Mouse (Mus musculus) erythroblast, embryonic 14.5 days (primary cell): ENCODE data around the gene Sh3kbp1. TPM values are rescaled to one million over a fixed set of nuclear protein-coding genes. Genes with fewer than 3 reads are reported as not detected.
"Not testable (repeated sequence)": the region's sequence is repeated elsewhere in the genome, so short reads cannot be mapped to it uniquely, and the experiment has no call there.

Source experiments
- H3K27me3 ChIP-seq: 2 replicates; pipeline ENCODE4 v1.6.1; 2012; ENCODE audit warnings: inconsistent platforms; ENCODE audit not compliant: control insufficient read depth
- H3K36me3 ChIP-seq: 2 replicates; pipeline ENCODE4 v1.6.1; 2012; ENCODE audit warnings: mild to moderate bottlenecking, inconsistent platforms; ENCODE audit not compliant: control insufficient read depth
- H3K4me1 ChIP-seq: 2 replicates; pipeline ENCODE4 v1.6.1; 2012; ENCODE audit warnings: inconsistent platforms; ENCODE audit not compliant: control insufficient read depth
- H3K4me3 ChIP-seq: replicated peaks from 2 replicates; pipeline ENCODE3; 2012; ENCODE audit warnings: moderate library complexity, mild to moderate bottlenecking, inconsistent platforms
- H3K9me3 ChIP-seq: 2 replicates; pipeline ENCODE4 v1.6.1; 2012; ENCODE audit warnings: low read length, inconsistent platforms, mixed read lengths; ENCODE audit not compliant: control insufficient read depth
- GATA1 ChIP-seq: IDR thresholded peaks from 2 replicates; pipeline ENCODE4 v1.6.1; 2012; ENCODE audit warnings: low read length, inconsistent platforms, mixed read lengths
- TAL1 ChIP-seq: IDR thresholded peaks from 3 replicates; pipeline ENCODE4 v1.6.1; 2012; ENCODE audit warnings: low read length, inconsistent platforms, mixed read lengths
- polyA plus RNA-seq: library from polyadenylated mRNA; stranded (reverse); fragments of >175 nt; gene quantifications from 2 replicates; pipeline ENCODE4 v1.2.3, GENCODE M21; 2012

The Sh3kbp1 gene
- polyA plus RNA-seq = 0.31 and 0.36 TPM in 2 replicates

- Histone ChIP-seq H3K9me3 (peaks cover 4% of the 10 kb centered on the region; the same call in 1 of the 2 replicates), H3K4me1 (peaks cover 26% of the 10 kb centered on the region), H3K4me3 (peak within 1 kb of the TSS; percentile 80), H3K27me3 (peaks cover 21% of the 10 kb centered on the region), H3K36me3 (no peaks in the 10 kb centered on the region)
- no peak for TF ChIP-seq GATA1
- no peak for TF ChIP-seq TAL1
Measured at GRCm38 (mm10) chrX:159626907-159627587, at the start of gene Sh3kbp1. Gene Sh3kbp1, plus strand, starts transcription at chrX:159627272.

- H3K9me3 ChIP-seq = not testable (repeated sequence)
Measured at GRCm38 (mm10) chrX:159584738-159585137, 42.3 kb upstream of the Sh3kbp1 start.

GRCm38 (mm10) chrX:159591633-159592032 is 35.4 kb upstream of the Sh3kbp1 start:
- H3K9me3 ChIP-seq = no peaks in the 10 kb centered on the region
- no peak overlapping the region for H3K4me3 ChIP-seq
- H3K36me3 ChIP-seq = peaks cover 32% of the 10 kb centered on the region
- H3K4me1 ChIP-seq = peaks cover 21% of the 10 kb centered on the region
- H3K27me3 ChIP-seq = no peaks in the 10 kb centered on the region
- TF ChIP-seq GATA1 = no peak
- TF ChIP-seq TAL1 = no peak

More at GRCm38 (mm10) chrX:159584738-159585137, 42.3 kb upstream of the Sh3kbp1 start:
- peaks cover 29% of the 10 kb centered on the region for H3K36me3 ChIP-seq
- not testable (repeated sequence) for H3K27me3 ChIP-seq, H3K4me3 ChIP-seq, H3K4me1 ChIP-seq

- Histone ChIP-seq H3K4me3 (no peak overlapping the region), H3K4me1 (peaks cover 55% of the 10 kb centered on the region), H3K9me3 (peaks cover 5% of the 10 kb centered on the region), H3K36me3 (peaks cover 16% of the 10 kb centered on the region), H3K27me3 (no peaks in the 10 kb centered on the region)
- TF ChIP-seq TAL1 (peak; percentile 63), GATA1 (peak; percentile 67)
Measured at GRCm38 (mm10) chrX:159597502-159597901, 29.6 kb upstream of the Sh3kbp1 start.

GRCm38 (mm10) chrX:159604832-159605231 is 22.2 kb upstream of the Sh3kbp1 start:
- Histone ChIP-seq H3K4me1 (peaks cover 9% of the 10 kb centered on the region), H3K4me3 (no peak overlapping the region), H3K27me3 (no peaks in the 10 kb centered on the region), H3K36me3 (no peaks in the 10 kb centered on the region), H3K9me3 (no peaks in the 10 kb centered on the region)
- TF ChIP-seq TAL1 (no peak), GATA1 (no peak)

- no peak for TF ChIP-seq GATA1
- no peak for TF ChIP-seq TAL1
- Histone ChIP-seq H3K4me1 (peaks cover 4% of the 10 kb centered on the region), H3K4me3 (no peak overlapping the region), H3K9me3 (no peaks in the 10 kb centered on the region), H3K36me3 (no peaks in the 10 kb centered on the region), H3K27me3 (no peaks in the 10 kb centered on the region)
Measured at GRCm38 (mm10) chrX:159606936-159607335, 20.1 kb upstream of the Sh3kbp1 start.

- Histone ChIP-seq H3K27me3 (peaks cover 21% of the 10 kb centered on the region), H3K4me1 (peaks cover 26% of the 10 kb centered on the region), H3K36me3 (no peaks in the 10 kb centered on the region), H3K9me3 (peaks cover 4% of the 10 kb centered on the region; the same call in 1 of the 2 replicates), H3K4me3 (peak overlapping the region; percentile 80)
- TF ChIP-seq TAL1 (no peak), GATA1 (no peak)
Measured at GRCm38 (mm10) chrX:159626208-159626906, 715 bp upstream of the Sh3kbp1 start.

GRCm38 (mm10) chrX:159627588-159628566 is 805 bp downstream of the Sh3kbp1 start:
- H3K4me1 ChIP-seq = peaks cover 26% of the 10 kb centered on the region
- H3K4me3 ChIP-seq = peak overlapping the region; percentile 80
- no peak for TF ChIP-seq GATA1
- TF ChIP-seq TAL1 = no peak
- H3K9me3 ChIP-seq = peaks cover 4% of the 10 kb centered on the region; the same call in 1 of the 2 replicates
- no peaks in the 10 kb centered on the region for H3K36me3 ChIP-seq
- H3K27me3 ChIP-seq = peaks cover 18% of the 10 kb centered on the region

GRCm38 (mm10) chrX:159628629-159629028 is 1.6 kb downstream of the Sh3kbp1 start:
- peaks cover 4% of the 10 kb centered on the region; the same call in 1 of the 2 replicates for H3K9me3 ChIP-seq
- TF ChIP-seq GATA1 = no peak
- TF ChIP-seq TAL1 = no peak
- H3K4me1 ChIP-seq = peaks cover 26% of the 10 kb centered on the region
- H3K4me3 ChIP-seq = peak overlapping the region; percentile 80
- H3K27me3 ChIP-seq = peaks cover 18% of the 10 kb centered on the region
- no peaks in the 10 kb centered on the region for H3K36me3 ChIP-seq
